Mouse (Mus musculus): ENCODE measurements around the gene Rpf2. TPM values are rescaled to one million over a fixed set of nuclear protein-coding genes. Genes with fewer than 3 reads are reported as not detected.

Rpf2 gene
- polyA plus RNA-seq, 1 experiment from 2014 or later, result 39.8 TPM

- no peak overlapping the region for H3K4me3 ChIP-seq (ENCODE audit: control insufficient read depth in 1 of 2, insufficient read depth in 1 of 2, low read depth in 1 of 2, low read length in 2 of 2)
- H3K9ac ChIP-seq (ENCODE audit: low read length), result no peak overlapping the region
- H3K27me3 ChIP-seq (ENCODE audit: control insufficient read depth, insufficient read depth, low read length), result no peaks in the 10 kb centered on the region
- H3K4me1 ChIP-seq (ENCODE audit: control insufficient read depth in 2 of 2, insufficient read depth in 2 of 2, low read length in 2 of 2), result no peaks in the 10 kb centered on the region
- peaks cover 12% of the 10 kb centered on the region for H3K36me3 ChIP-seq (ENCODE audit: control insufficient read depth, insufficient read depth, low read length)
- no peak overlapping the region for H3K4me2 ChIP-seq (ENCODE audit: low read length)
- H3K9me3 ChIP-seq (ENCODE audit: control insufficient read depth, low read length), result no peaks in the 10 kb centered on the region
- H3K27ac ChIP-seq (replicated peaks in 1 of 2; ENCODE audit: control insufficient read depth in 1 of 2, insufficient read depth in 1 of 2, low read depth in 2 of 2, low read length in 2 of 2), result no peak overlapping the region
- WGBS, result 93% methylated on average over 2 of the region's 2 CpGs
- ATAC-seq (ENCODE audit: insufficient number of reproducible peaks, insufficient read depth, low FRiP score, low read depth), result no peak
Measured at GRCm38 (mm10) chr10:40281565-40281964, 34.7 kb upstream of the Rpf2 start.

GRCm38 (mm10) chr10:40278317-40278716 is 31.5 kb upstream of the Rpf2 start:
- H3K27me3 ChIP-seq (ENCODE audit: control insufficient read depth, insufficient read depth, low read length), result no peaks in the 10 kb centered on the region
- H3K4me2 ChIP-seq (ENCODE audit: low read length), result no peak overlapping the region
- ATAC-seq (ENCODE audit: insufficient number of reproducible peaks, insufficient read depth, low FRiP score, low read depth), result no peak
- no peaks in the 10 kb centered on the region; a peak in 1 of 4 replicates for H3K4me1 ChIP-seq (ENCODE audit: control insufficient read depth in 2 of 2, insufficient read depth in 2 of 2, low read length in 2 of 2)
- H3K27ac ChIP-seq (replicated peaks in 1 of 2; ENCODE audit: control insufficient read depth in 1 of 2, insufficient read depth in 1 of 2, low read depth in 2 of 2, low read length in 2 of 2), result no peak overlapping the region
- H3K36me3 ChIP-seq (ENCODE audit: control insufficient read depth, insufficient read depth, low read length), result no peaks in the 10 kb centered on the region
- 61% methylated on average over 5 of the region's 5 CpGs for WGBS
- no peaks in the 10 kb centered on the region for H3K9me3 ChIP-seq (ENCODE audit: control insufficient read depth, low read length)
- H3K9ac ChIP-seq (ENCODE audit: low read length), result no peak overlapping the region
- no peak overlapping the region for H3K4me3 ChIP-seq (ENCODE audit: control insufficient read depth in 1 of 2, insufficient read depth in 1 of 2, low read depth in 1 of 2, low read length in 2 of 2)

- Histone ChIP-seq H3K27me3 (ENCODE audit: control insufficient read depth, insufficient read depth, low read length) (no peaks in the 10 kb centered on the region), H3K36me3 (ENCODE audit: control insufficient read depth, insufficient read depth, low read length) (no peaks in the 10 kb centered on the region), H3K9me3 (ENCODE audit: control insufficient read depth, low read length) (no peaks in the 10 kb centered on the region), H3K4me1 (ENCODE audit: control insufficient read depth in 2 of 2, insufficient read depth in 2 of 2, low read length in 2 of 2) (no peaks in the 10 kb centered on the region; a peak in 1 of 4 replicates), H3K9ac (ENCODE audit: low read length) (0 out of 2 replicates have a peak overlapping the region, but pooled peaks have one; percentile 4), H3K4me3 (ENCODE audit: control insufficient read depth in 1 of 2, insufficient read depth in 1 of 2, low read depth in 1 of 2, low read length in 2 of 2) (no peak overlapping the region), H3K27ac (replicated peaks in 1 of 2; ENCODE audit: control insufficient read depth in 1 of 2, insufficient read depth in 1 of 2, low read depth in 2 of 2, low read length in 2 of 2) (no peak overlapping the region), H3K4me2 (ENCODE audit: low read length) (no peak overlapping the region)
- no peak for ATAC-seq (ENCODE audit: insufficient number of reproducible peaks, insufficient read depth, low FRiP score, low read depth)
- 55% methylated on average over 7 of the region's 7 CpGs for WGBS
Measured at GRCm38 (mm10) chr10:40275991-40276390, 29.2 kb upstream of the Rpf2 start.

GRCm38 (mm10) chr10:40273938-40274337 is 27.1 kb upstream of the Rpf2 start:
- ATAC-seq (ENCODE audit: insufficient number of reproducible peaks, insufficient read depth, low FRiP score, low read depth), result no peak
- Histone ChIP-seq H3K9ac (ENCODE audit: low read length) (no peak overlapping the region), H3K9me3 (ENCODE audit: control insufficient read depth, low read length) (no peaks in the 10 kb centered on the region), H3K4me1 (ENCODE audit: control insufficient read depth in 2 of 2, insufficient read depth in 2 of 2, low read length in 2 of 2) (no peaks in the 10 kb centered on the region; a peak in 1 of 4 replicates), H3K4me3 (ENCODE audit: control insufficient read depth in 1 of 2, insufficient read depth in 1 of 2, low read depth in 1 of 2, low read length in 2 of 2) (no peak overlapping the region), H3K36me3 (ENCODE audit: control insufficient read depth, insufficient read depth, low read length) (no peaks in the 10 kb centered on the region), H3K27ac (replicated peaks in 1 of 2; ENCODE audit: control insufficient read depth in 1 of 2, insufficient read depth in 1 of 2, low read depth in 2 of 2, low read length in 2 of 2) (no peak overlapping the region), H3K27me3 (ENCODE audit: control insufficient read depth, insufficient read depth, low read length) (no peaks in the 10 kb centered on the region), H3K4me2 (ENCODE audit: low read length) (no peak overlapping the region)
- WGBS, result 74% methylated on average over 5 of the region's 5 CpGs

GRCm38 (mm10) chr10:40271216-40271615 is 24.4 kb upstream of the Rpf2 start:
- no peak overlapping the region for H3K4me3 ChIP-seq (ENCODE audit: control insufficient read depth in 1 of 2, insufficient read depth in 1 of 2, low read depth in 1 of 2, low read length in 2 of 2)
- no peak for ATAC-seq (ENCODE audit: insufficient number of reproducible peaks, insufficient read depth, low FRiP score, low read depth)
- H3K4me1 ChIP-seq (ENCODE audit: control insufficient read depth in 2 of 2, insufficient read depth in 2 of 2, low read length in 2 of 2), result no peaks in the 10 kb centered on the region; a peak in 1 of 4 replicates
- no peak overlapping the region for H3K9ac ChIP-seq (ENCODE audit: low read length)
- H3K27me3 ChIP-seq (ENCODE audit: control insufficient read depth, insufficient read depth, low read length), result no peaks in the 10 kb centered on the region
- H3K36me3 ChIP-seq (ENCODE audit: control insufficient read depth, insufficient read depth, low read length), result no peaks in the 10 kb centered on the region
- no peak overlapping the region for H3K27ac ChIP-seq (replicated peaks in 1 of 2; ENCODE audit: control insufficient read depth in 1 of 2, insufficient read depth in 1 of 2, low read depth in 2 of 2, low read length in 2 of 2)
- H3K9me3 ChIP-seq (ENCODE audit: control insufficient read depth, low read length), result no peaks in the 10 kb centered on the region
- 79% methylated on average over 3 of the region's 3 CpGs for WGBS
- H3K4me2 ChIP-seq (ENCODE audit: low read length), result no peak overlapping the region

- Histone ChIP-seq H3K4me2 (ENCODE audit: low read length) (no peak overlapping the region), H3K4me1 (ENCODE audit: control insufficient read depth in 2 of 2, insufficient read depth in 2 of 2, low read length in 2 of 2) (peaks cover 0 to 2% of the 10 kb centered on the region in 2 experiments; a peak in 1 of 4 replicates), H3K9me3 (ENCODE audit: control insufficient read depth, low read length) (0 out of 2 replicates have a peak, but pooled peaks cover 3% of the 10 kb centered on the region), H3K4me3 (ENCODE audit: control insufficient read depth in 1 of 2, insufficient read depth in 1 of 2, low read depth in 1 of 2, low read length in 2 of 2) (no peak overlapping the region), H3K27ac (replicated peaks in 1 of 2; ENCODE audit: control insufficient read depth in 1 of 2, insufficient read depth in 1 of 2, low read depth in 2 of 2, low read length in 2 of 2) (no peak overlapping the region), H3K36me3 (ENCODE audit: control insufficient read depth, insufficient read depth, low read length) (no peaks in the 10 kb centered on the region), H3K27me3 (ENCODE audit: control insufficient read depth, insufficient read depth, low read length) (no peaks in the 10 kb centered on the region), H3K9ac (ENCODE audit: low read length) (no peak overlapping the region)
- WGBS, result 74% methylated on average over 3 of the region's 3 CpGs
- no peak for ATAC-seq (ENCODE audit: insufficient number of reproducible peaks, insufficient read depth, low FRiP score, low read depth)
Measured at GRCm38 (mm10) chr10:40264920-40265319, 18.1 kb upstream of the Rpf2 start.

GRCm38 (mm10) chr10:40263691-40264090 is 16.9 kb upstream of the Rpf2 start:
- Histone ChIP-seq H3K27ac (replicated peaks in 1 of 2; ENCODE audit: control insufficient read depth in 1 of 2, insufficient read depth in 1 of 2, low read depth in 2 of 2, low read length in 2 of 2) (no peak overlapping the region), H3K9me3 (ENCODE audit: control insufficient read depth, low read length) (0 out of 2 replicates have a peak, but pooled peaks cover 3% of the 10 kb centered on the region), H3K4me3 (ENCODE audit: control insufficient read depth in 1 of 2, insufficient read depth in 1 of 2, low read depth in 1 of 2, low read length in 2 of 2) (no peak overlapping the region), H3K36me3 (ENCODE audit: control insufficient read depth, insufficient read depth, low read length) (no peaks in the 10 kb centered on the region), H3K4me1 (ENCODE audit: control insufficient read depth in 2 of 2, insufficient read depth in 2 of 2, low read length in 2 of 2) (peaks cover 0 to 11% of the 10 kb centered on the region in 2 experiments; a peak in 2 of 4 replicates), H3K9ac (ENCODE audit: low read length) (no peak overlapping the region), H3K4me2 (ENCODE audit: low read length) (no peak overlapping the region), H3K27me3 (ENCODE audit: control insufficient read depth, insufficient read depth, low read length) (no peaks in the 10 kb centered on the region)
- no peak for ATAC-seq (ENCODE audit: insufficient number of reproducible peaks, insufficient read depth, low FRiP score, low read depth)
- WGBS, result 72% methylated on average over 4 of the region's 4 CpGs

- H3K36me3 ChIP-seq (ENCODE audit: control insufficient read depth, insufficient read depth, low read length), result no peaks in the 10 kb centered on the region
- no peak overlapping the region for H3K27ac ChIP-seq (replicated peaks in 1 of 2; ENCODE audit: control insufficient read depth in 1 of 2, insufficient read depth in 1 of 2, low read depth in 2 of 2, low read length in 2 of 2)
- no peak overlapping the region for H3K4me3 ChIP-seq (ENCODE audit: control insufficient read depth in 1 of 2, insufficient read depth in 1 of 2, low read depth in 1 of 2, low read length in 2 of 2)
- peaks cover 0 to 11% of the 10 kb centered on the region in 2 experiments; a peak in 2 of 4 replicates for H3K4me1 ChIP-seq (ENCODE audit: control insufficient read depth in 2 of 2, insufficient read depth in 2 of 2, low read length in 2 of 2)
- no peak overlapping the region for H3K4me2 ChIP-seq (ENCODE audit: low read length)
- no peak overlapping the region for H3K9ac ChIP-seq (ENCODE audit: low read length)
- WGBS, result 78% methylated on average over 6 of the region's 6 CpGs
- no peaks in the 10 kb centered on the region for H3K27me3 ChIP-seq (ENCODE audit: control insufficient read depth, insufficient read depth, low read length)
- ATAC-seq (ENCODE audit: insufficient number of reproducible peaks, insufficient read depth, low FRiP score, low read depth), result no peak
- 0 out of 2 replicates have a peak, but pooled peaks cover 3% of the 10 kb centered on the region for H3K9me3 ChIP-seq (ENCODE audit: control insufficient read depth, low read length)
Measured at GRCm38 (mm10) chr10:40262200-40262599, 15.4 kb upstream of the Rpf2 start.
